Mouse (Mus musculus) ES-Bruce4 (cell line): Measurements from ENCODE around the gene Shprh. TPM values are rescaled to one million over a fixed set of nuclear protein-coding genes. Genes with fewer than 3 reads are reported as not detected.

ENCODE experiments used
- H3K27ac ChIP-seq: 2 replicates; pipeline ENCODE4 v1.5.1; 2012; ENCODE audit warnings: low read length, inconsistent platforms; ENCODE audit not compliant: insufficient read depth
- H3K27me3 ChIP-seq: 2 replicates; pipeline ENCODE4 v1.6.1; 2012; ENCODE audit warnings: mild to moderate bottlenecking, low read length, inconsistent platforms; ENCODE audit not compliant: control insufficient read depth, poor library complexity, insufficient read depth, severe bottlenecking
- H3K36me3 ChIP-seq: 2 replicates; pipeline ENCODE4 v1.6.1; 2012; ENCODE audit warnings: inconsistent platforms, mild to moderate bottlenecking, low read length, moderate library complexity; ENCODE audit not compliant: control insufficient read depth, poor library complexity, insufficient read depth, severe bottlenecking
- H3K4me1 ChIP-seq: one replicate; pipeline ENCODE4 v1.8.1; 2011; ENCODE audit warnings: low read length; ENCODE audit not compliant: control insufficient read depth, insufficient read depth
- H3K4me3 ChIP-seq: 2 replicates; pipeline ENCODE4 v1.5.1; 2011; ENCODE audit warnings: low read depth, mild to moderate bottlenecking, low read length
- H3K9ac ChIP-seq: 2 replicates; pipeline ENCODE4 v1.6.1; 2012; ENCODE audit warnings: low read depth, mild to moderate bottlenecking, inconsistent platforms; ENCODE audit not compliant: poor library complexity, severe bottlenecking
- H3K9me3 ChIP-seq: replicated peaks from 2 replicates; pipeline ENCODE4 v1.6.1; 2012; ENCODE audit warnings: mild to moderate bottlenecking, low read length, inconsistent platforms; ENCODE audit not compliant: control insufficient read depth, poor library complexity, insufficient read depth, severe bottlenecking
- CTCF ChIP-seq: IDR thresholded peaks from one replicate; pipeline ENCODE4 v1.8.1; 2011; ENCODE audit warnings: low read depth, low read length
- EP300 ChIP-seq: IDR thresholded peaks from 2 replicates; pipeline ENCODE4 v1.6.1; 2011; ENCODE audit warnings: low read depth, low read length; ENCODE audit not compliant: insufficient read depth
- POLR2A ChIP-seq: IDR thresholded peaks from one replicate; pipeline ENCODE4 v1.8.1; 2011; ENCODE audit warnings: low read length; ENCODE audit not compliant: insufficient read depth
- polyA plus RNA-seq: library from polyadenylated mRNA; stranded (reverse); fragments of >200 nt; gene quantifications from 2 replicates; pipeline ENCODE4 v1.2.4, GENCODE M21; 2011; ENCODE audit warnings: low read depth; ENCODE audit not compliant: missing spikeins, insufficient read depth, insufficient read length

Gene Shprh
- polyA plus RNA-seq: 29.7 and 33.8 TPM in 2 replicates

- H3K4me3 ChIP-seq: peak within 1 kb of the TSS; percentile 88
- no peak within 1 kb of the TSS for H3K27ac ChIP-seq
- peaks cover 16% of the 10 kb centered on the region for H3K36me3 ChIP-seq
- H3K9ac ChIP-seq: peak within 1 kb of the TSS; percentile 84
- no peaks in the 10 kb centered on the region for H3K27me3 ChIP-seq
- H3K9me3 ChIP-seq: no peaks in the 10 kb centered on the region
- TF ChIP-seq CTCF: no peak
- peak; percentile 22 for TF ChIP-seq POLR2A
- TF ChIP-seq EP300: 0 out of 2 replicates have a peak, but pooled peaks have one; percentile 40
- H3K4me1 ChIP-seq: no peaks in the 10 kb centered on the region
Observed at GRCm38 (mm10) chr10:11148884-11149741, at the start of gene Shprh. TSS of gene Shprh (plus strand) at chr10:11149427.

DNA sequence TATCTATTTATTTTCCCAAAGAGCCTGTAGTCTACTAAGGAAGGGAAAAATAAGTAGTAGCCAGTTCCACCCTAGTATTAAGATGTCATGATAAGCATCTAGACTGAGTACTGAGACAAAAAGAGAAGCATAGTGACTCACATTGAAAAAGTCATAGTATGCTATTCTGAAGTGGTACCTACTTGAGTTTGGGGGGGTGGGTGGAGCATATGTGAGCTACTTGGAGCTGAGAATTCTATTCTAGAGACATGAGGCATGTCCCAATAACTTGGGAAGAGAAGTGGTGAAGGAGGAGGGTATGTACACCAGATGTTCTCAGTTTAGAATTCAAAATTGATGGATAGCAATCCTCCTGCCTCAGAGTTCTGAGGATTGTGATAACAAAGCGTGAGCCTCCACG lies 27.4 kb upstream of the Shprh start:
- no peaks in the 10 kb centered on the region for H3K4me1 ChIP-seq
- TF ChIP-seq POLR2A (no peak), CTCF (no peak), EP300 (no peak)
- H3K27me3 ChIP-seq: no peaks in the 10 kb centered on the region
- H3K9me3 ChIP-seq: no peaks in the 10 kb centered on the region
- H3K36me3 ChIP-seq: no peaks in the 10 kb centered on the region
- H3K27ac ChIP-seq: no peak overlapping the region
- H3K9ac ChIP-seq: no peak overlapping the region
- H3K4me3 ChIP-seq: no peak overlapping the region

DNA sequence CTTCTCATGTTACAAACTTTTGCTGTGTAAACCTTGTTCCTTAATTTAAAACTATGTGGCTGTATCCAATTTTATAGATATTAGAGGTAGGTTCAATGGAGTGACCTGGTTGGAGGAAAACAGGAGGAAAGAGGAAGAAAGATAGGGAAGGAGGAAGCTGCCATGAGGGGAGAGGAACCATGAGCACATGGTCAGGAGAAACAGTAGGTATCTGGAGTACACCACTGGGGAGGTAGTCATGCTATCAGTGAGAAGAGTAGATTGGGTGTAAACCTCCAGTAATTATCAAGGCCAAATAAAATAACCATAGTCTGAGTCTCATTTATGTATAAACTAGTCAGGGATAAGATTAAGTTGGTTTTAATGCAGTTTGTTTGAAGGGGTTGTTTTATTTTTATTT lies 3.6 kb upstream of the Shprh start:
- Histone ChIP-seq H3K9ac (no peak overlapping the region), H3K4me1 (no peaks in the 10 kb centered on the region), H3K27ac (no peak overlapping the region), H3K4me3 (no peak overlapping the region), H3K9me3 (no peaks in the 10 kb centered on the region), H3K27me3 (no peaks in the 10 kb centered on the region), H3K36me3 (no peaks in the 10 kb centered on the region)
- no peak for TF ChIP-seq EP300
- no peak for TF ChIP-seq CTCF
- no peak for TF ChIP-seq POLR2A

GRCm38 (mm10) chr10:11148446-11148845 lies 781 bp upstream of the Shprh start:
- TF ChIP-seq POLR2A (no peak), CTCF (no peak), EP300 (no peak)
- Histone ChIP-seq H3K4me3 (no peak overlapping the region), H3K9me3 (no peaks in the 10 kb centered on the region), H3K27me3 (no peaks in the 10 kb centered on the region), H3K27ac (no peak overlapping the region), H3K9ac (no peak overlapping the region), H3K36me3 (peaks cover 13% of the 10 kb centered on the region), H3K4me1 (no peaks in the 10 kb centered on the region)

DNA sequence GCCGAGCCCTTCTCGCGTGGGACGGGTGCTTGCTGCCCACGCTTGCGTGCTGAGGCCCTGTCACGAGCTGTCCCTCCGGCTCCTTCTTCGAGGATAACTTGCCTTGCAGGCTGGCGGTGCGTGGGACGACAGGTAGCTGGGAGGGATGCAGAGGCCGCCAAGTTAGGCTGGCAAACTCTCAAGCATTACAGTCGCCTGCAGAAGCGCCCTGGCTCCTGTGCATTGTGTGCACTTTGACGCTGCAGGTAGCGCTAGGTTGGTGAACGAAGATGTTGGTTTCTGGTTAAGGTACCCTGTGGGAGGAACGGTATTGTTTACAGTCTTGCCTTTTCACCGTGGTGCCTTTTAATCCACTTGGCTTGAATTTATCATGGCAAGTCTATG lies 507 bp downstream of the Shprh start:
- no peaks in the 10 kb centered on the region for H3K9me3 ChIP-seq
- no peak for TF ChIP-seq POLR2A
- no peak for TF ChIP-seq CTCF
- no peak for TF ChIP-seq EP300
- peaks cover 17% of the 10 kb centered on the region for H3K36me3 ChIP-seq
- no peaks in the 10 kb centered on the region for H3K4me1 ChIP-seq
- peak overlapping the region; percentile 84 for H3K9ac ChIP-seq
- no peaks in the 10 kb centered on the region for H3K27me3 ChIP-seq
- H3K4me3 ChIP-seq: peak overlapping the region; percentile 88
- H3K27ac ChIP-seq: no peak overlapping the region

DNA sequence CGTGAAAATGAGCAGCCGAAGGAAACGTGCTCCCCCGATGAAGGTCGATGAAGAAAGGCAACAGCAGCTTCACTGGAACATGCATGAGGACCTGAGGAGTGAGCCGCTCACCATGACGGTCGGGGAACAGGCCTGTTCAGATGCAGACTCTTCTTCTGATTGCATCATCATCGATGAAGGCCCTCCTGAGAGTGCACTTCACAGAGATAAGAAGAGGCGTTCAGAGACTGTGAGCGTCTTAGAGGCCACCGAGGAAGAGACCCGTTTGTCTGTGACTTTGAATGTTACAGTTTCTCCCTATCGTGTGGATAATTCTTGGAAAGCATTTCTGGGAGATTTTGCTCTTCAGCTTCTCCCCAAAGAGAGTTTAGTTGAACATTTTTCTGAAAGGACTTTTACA lies 2.4 kb downstream of the Shprh start:
- H3K27ac ChIP-seq: no peak overlapping the region
- H3K4me3 ChIP-seq: no peak overlapping the region
- no peaks in the 10 kb centered on the region for H3K9me3 ChIP-seq
- H3K4me1 ChIP-seq: no peaks in the 10 kb centered on the region
- H3K36me3 ChIP-seq: peaks cover 28% of the 10 kb centered on the region
- H3K27me3 ChIP-seq: no peaks in the 10 kb centered on the region
- no peak for TF ChIP-seq POLR2A
- no peak overlapping the region for H3K9ac ChIP-seq
